Mouse (Mus musculus): Measurements from ENCODE around the gene Eef2.

DNA sequence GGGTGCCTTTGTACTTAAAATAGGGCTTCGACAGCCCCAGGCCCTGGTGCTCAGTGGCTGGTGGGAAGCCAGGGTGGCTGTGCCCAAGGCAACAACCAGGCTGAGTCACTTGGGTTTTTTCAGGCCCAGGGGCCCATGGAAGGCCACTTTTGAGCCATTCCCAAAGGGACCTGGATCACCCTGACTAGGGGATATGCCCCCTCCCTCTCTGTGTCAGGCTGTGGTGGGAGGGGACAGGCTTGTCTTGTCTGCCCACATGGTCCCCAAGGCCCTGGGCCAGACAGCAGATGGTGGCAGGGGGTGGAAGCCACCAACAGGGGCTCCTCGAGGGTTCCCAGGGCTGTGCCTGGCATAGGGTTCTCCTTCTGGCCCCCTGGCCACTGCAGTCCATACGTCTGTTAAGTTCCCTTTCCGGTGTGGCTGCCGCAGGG lies 33.9 kb upstream of the Eef2 start:
- TF ChIP-seq EP300 (IDR thresholded peaks at IDR 0.05; ENCODE audit: low read depth) (no peak), CTCF (IDR thresholded peaks at IDR 0.05; ENCODE audit: low read depth) (no peak)

Measured in liver, postnatal 0 days (tissue).